Mouse (Mus musculus) embryonic facial prominence, embryonic 14.5 days (tissue): Measurements from ENCODE around the gene Uba3. TPM values are rescaled to one million over a fixed set of nuclear protein-coding genes. Genes with fewer than 3 reads are reported as not detected.
A peak's percentile ranks its signal among the peaks of the same experiment; 100 is the strongest.

Experiments
- ATAC-seq: fragments of 200-750 bp; cut with Nextera tagmentation; 2 replicates; pipeline ENCODE4 v1.8.0; 2017; ENCODE audit warnings: low read depth, moderate number of reproducible peaks, moderate TSS enrichment
- DNase-seq: peaks from one replicate; pipeline ENCODE4 v3.0.0-alpha.2; 2015; ENCODE audit warnings: low spot score
- H3K27ac ChIP-seq: fragments of 300-500 bp; sonication (generic); replicated peaks from 2 replicates; pipeline ENCODE4 v1.5.1; 2014; ENCODE audit warnings: low read depth, mild to moderate bottlenecking, low read length, moderate library complexity
- H3K27me3 ChIP-seq: fragments of 300-500 bp; sonication (generic); replicated peaks from 2 replicates; pipeline ENCODE4 v1.6.1; 2014; ENCODE audit warnings: low read length; ENCODE audit not compliant: control insufficient read depth, insufficient read depth
- H3K36me3 ChIP-seq: fragments of 300-500 bp; sonication (generic); 2 replicates; pipeline ENCODE4 v1.6.1; 2014; ENCODE audit warnings: low read length, mixed read lengths; ENCODE audit not compliant: control insufficient read depth, insufficient read depth
- H3K4me1 ChIP-seq: fragments of 300-500 bp; sonication (generic); 2 replicates; pipeline ENCODE4 v1.6.1; 2014; ENCODE audit warnings: antibody characterized with exemption, low read length; ENCODE audit not compliant: control insufficient read depth, insufficient read depth
- H3K4me2 ChIP-seq: fragments of 300-500 bp; sonication (generic); 2 replicates; pipeline ENCODE4 v1.6.1; 2014; ENCODE audit warnings: low read depth, mild to moderate bottlenecking, low read length, moderate library complexity, mixed read lengths
- H3K4me3 ChIP-seq: fragments of 300-500 bp; sonication (generic); 2 replicates; pipeline ENCODE4 v1.5.1; 2014; ENCODE audit warnings: low read depth, mild to moderate bottlenecking, low read length
- H3K9ac ChIP-seq: fragments of 300-500 bp; sonication (generic); 2 replicates; pipeline ENCODE4 v1.6.1; 2014; ENCODE audit warnings: low read depth, mild to moderate bottlenecking, low read length, moderate library complexity, mixed read lengths
- H3K9me3 ChIP-seq: fragments of 300-500 bp; sonication (generic); 2 replicates; pipeline ENCODE4 v1.6.1; 2016; ENCODE audit warnings: low read length; ENCODE audit not compliant: control insufficient read depth
- WGBS: fragments of 180-500 bp; shearing (Covaris S2); extraction: QIAGEN DNeasy Blood & Tissue Kit; methylation state at CpG from one replicate; pipeline ENCODE4 v1.1.7; 2014; 5-methylcytosine and 5-hydroxymethylcytosine counted together
- polyA plus RNA-seq: library from polyadenylated mRNA; unstranded; fragments of >200 nt; fragmentation: Nextera tagmentation; extraction: Ambion mirVana; gene quantifications from 2 replicates; pipeline ENCODE4 v1.2.1, GENCODE M21; 2014

The Uba3 gene
- 77.7 and 88.3 TPM in 2 replicates for polyA plus RNA-seq

GRCm38 (mm10) chr6:97205439-97205885 is at the start of gene Uba3:
TSS of gene Uba3 (minus strand) at chr6:97205647.
- Histone ChIP-seq H3K36me3 (peaks cover 9% of the 10 kb centered on the region; the same call in 1 of the 2 replicates), H3K9ac (peak within 1 kb of the TSS; percentile 98), H3K4me3 (peak within 1 kb of the TSS; percentile 92), H3K27me3 (no peaks in the 10 kb centered on the region), H3K4me1 (peaks cover 14% of the 10 kb centered on the region), H3K9me3 (no peaks in the 10 kb centered on the region), H3K27ac (peak within 1 kb of the TSS; percentile 90), H3K4me2 (peak within 1 kb of the TSS; percentile 81)
- under 1% methylated on average over 38 of the region's 38 CpGs for WGBS
- ATAC-seq (peak; percentile 98), DNase-seq (peak; percentile 99)

GRCm38 (mm10) chr6:97252711-97253221 is 47.3 kb upstream of the Uba3 start, which contains the start of gene Lmod3:
TSS of gene Lmod3 (minus strand) at chr6:97252759.
- Histone ChIP-seq H3K9me3 (no peaks in the 10 kb centered on the region), H3K4me2 (no peak within 1 kb of the TSS), H3K27ac (peak within 1 kb of the TSS; percentile 39; the same call in 1 of the 2 replicates), H3K36me3 (no peaks in the 10 kb centered on the region), H3K4me3 (no peak within 1 kb of the TSS), H3K27me3 (no peaks in the 10 kb centered on the region), H3K9ac (no peak within 1 kb of the TSS), H3K4me1 (no peaks in the 10 kb centered on the region; the same call in 1 of the 2 replicates)
- 22% methylated on average over 9 of the region's 9 CpGs for WGBS
- ATAC-seq: peak; percentile 70; the same call in 1 of the 2 replicates
- peak; percentile 64 for DNase-seq

- H3K9ac ChIP-seq: no peak overlapping the region
Observed at GRCm38 (mm10) chr6:97252086-97252485, 46.6 kb upstream of the Uba3 start.

GRCm38 (mm10) chr6:97250966-97251365 is 45.5 kb upstream of the Uba3 start:
- 44% methylated on average over 6 of the region's 6 CpGs for WGBS
- H3K36me3 ChIP-seq: no peaks in the 10 kb centered on the region
- H3K9me3 ChIP-seq: no peaks in the 10 kb centered on the region
- no peak overlapping the region for H3K4me3 ChIP-seq
- DNase-seq: peak; percentile 70
- H3K4me1 ChIP-seq: no peaks in the 10 kb centered on the region; the same call in 1 of the 2 replicates
- H3K27me3 ChIP-seq: no peaks in the 10 kb centered on the region
- H3K9ac ChIP-seq: no peak overlapping the region
- ATAC-seq: no peak
- H3K27ac ChIP-seq: no peak overlapping the region
- no peak overlapping the region for H3K4me2 ChIP-seq

More at GRCm38 (mm10) chr6:97252086-97252485, 46.6 kb upstream of the Uba3 start:
- Histone ChIP-seq H3K4me3 (no peak overlapping the region), H3K4me2 (no peak overlapping the region), H3K36me3 (no peaks in the 10 kb centered on the region), H3K9me3 (no peaks in the 10 kb centered on the region), H3K4me1 (no peaks in the 10 kb centered on the region; the same call in 1 of the 2 replicates), H3K27ac (0 out of 2 replicates have a peak overlapping the region, but pooled peaks have one; percentile 21), H3K27me3 (no peaks in the 10 kb centered on the region)
- ATAC-seq (no peak), DNase-seq (no peak)
- WGBS: 47% methylated on average over 5 of the region's 5 CpGs

- DNase-seq (no peak), ATAC-seq (no peak)
- H3K9ac ChIP-seq: no peak overlapping the region
- no peaks in the 10 kb centered on the region for H3K4me1 ChIP-seq
- H3K27ac ChIP-seq: no peak overlapping the region
- H3K4me3 ChIP-seq: no peak overlapping the region
- no peak overlapping the region for H3K4me2 ChIP-seq
- H3K27me3 ChIP-seq: no peaks in the 10 kb centered on the region
- no peaks in the 10 kb centered on the region for H3K9me3 ChIP-seq
- H3K36me3 ChIP-seq: no peaks in the 10 kb centered on the region
Observed at GRCm38 (mm10) chr6:97245200-97245599, 39.8 kb upstream of the Uba3 start.

GRCm38 (mm10) chr6:97242522-97242921 is 37.1 kb upstream of the Uba3 start:
- H3K9ac ChIP-seq: no peak overlapping the region
- no peak overlapping the region for H3K4me3 ChIP-seq
- WGBS: 95% methylated on average over 4 of the region's 4 CpGs

GRCm38 (mm10) chr6:97240092-97240491 is 34.6 kb upstream of the Uba3 start:
- no peak overlapping the region for H3K4me2 ChIP-seq
- H3K36me3 ChIP-seq: 0 out of 2 replicates have a peak, but pooled peaks cover 2% of the 10 kb centered on the region
- no peak overlapping the region for H3K4me3 ChIP-seq
- H3K9ac ChIP-seq: no peak overlapping the region
- 68% methylated on average over 5 of the region's 5 CpGs for WGBS
- H3K4me1 ChIP-seq: no peaks in the 10 kb centered on the region
- H3K9me3 ChIP-seq: no peaks in the 10 kb centered on the region
- no peak overlapping the region for H3K27ac ChIP-seq
- no peaks in the 10 kb centered on the region for H3K27me3 ChIP-seq
- ATAC-seq (peak; percentile 87), DNase-seq (peak; percentile 57)

More at GRCm38 (mm10) chr6:97242522-97242921, 37.1 kb upstream of the Uba3 start:
- no peaks in the 10 kb centered on the region for H3K36me3 ChIP-seq
- DNase-seq (no peak), ATAC-seq (no peak)
- H3K4me1 ChIP-seq: no peaks in the 10 kb centered on the region
- no peaks in the 10 kb centered on the region for H3K27me3 ChIP-seq
- H3K27ac ChIP-seq: no peak overlapping the region
- no peak overlapping the region for H3K4me2 ChIP-seq
- no peaks in the 10 kb centered on the region for H3K9me3 ChIP-seq

- WGBS: 94% methylated on average over 6 of the region's 6 CpGs
- Histone ChIP-seq H3K27me3 (no peaks in the 10 kb centered on the region), H3K4me2 (no peak overlapping the region), H3K4me3 (no peak overlapping the region), H3K27ac (no peak overlapping the region), H3K36me3 (0 out of 2 replicates have a peak, but pooled peaks cover 9% of the 10 kb centered on the region), H3K9ac (no peak overlapping the region), H3K4me1 (no peaks in the 10 kb centered on the region), H3K9me3 (no peaks in the 10 kb centered on the region)
- ATAC-seq: no peak
- no peak for DNase-seq
Observed at GRCm38 (mm10) chr6:97239360-97239759, 33.9 kb upstream of the Uba3 start.

GRCm38 (mm10) chr6:97236088-97236487 is 30.6 kb upstream of the Uba3 start:
- Histone ChIP-seq H3K4me2 (no peak overlapping the region), H3K27me3 (no peaks in the 10 kb centered on the region), H3K36me3 (peaks cover 28% of the 10 kb centered on the region), H3K4me3 (no peak overlapping the region), H3K9me3 (no peaks in the 10 kb centered on the region), H3K27ac (no peak overlapping the region), H3K4me1 (no peaks in the 10 kb centered on the region), H3K9ac (no peak overlapping the region)
- 93% methylated on average over 5 of the region's 5 CpGs for WGBS
- no peak for DNase-seq
- ATAC-seq: no peak
